Mouse (Mus musculus) urinary bladder, postnatal 10 days (tissue): ENCODE measurements around the gene Hacd3.
"Not testable (repeated sequence)": the region's sequence is repeated elsewhere in the genome, so short reads cannot be mapped to it uniquely, and the experiment has no call there.

Experiments
- DNase-seq: peaks from one replicate; pipeline ENCODE4 v3.0.0; 2022; ENCODE audit warnings: low spot score

Gene Hacd3

GRCm38 (mm10) chr9:65020991-65021886, at the start of gene Hacd3:
Hacd3 (minus strand) TSS chr9:65021693.
- DNase-seq: peak; percentile 62

GRCm38 (mm10) chr9:65070587-65070986, 49.1 kb upstream of the Hacd3 start:
- DNase-seq: no peak

GRCm38 (mm10) chr9:65064251-65064650, 42.8 kb upstream of the Hacd3 start:
- DNase-seq: no peak

GRCm38 (mm10) chr9:65050981-65051380, 29.5 kb upstream of the Hacd3 start:
- DNase-seq: no peak

- DNase-seq: no peak
Observed at GRCm38 (mm10) chr9:65049422-65049821, 27.9 kb upstream of the Hacd3 start.

GRCm38 (mm10) chr9:65046993-65047392, 25.5 kb upstream of the Hacd3 start:
- DNase-seq: no peak

GRCm38 (mm10) chr9:65041430-65041829, 19.9 kb upstream of the Hacd3 start:
- DNase-seq: no peak

- no peak for DNase-seq
Observed at GRCm38 (mm10) chr9:65036861-65037260, 15.4 kb upstream of the Hacd3 start.

GRCm38 (mm10) chr9:65036456-65036855, 15.0 kb upstream of the Hacd3 start:
- DNase-seq: no peak

- DNase-seq: peak; percentile 72
Observed at GRCm38 (mm10) chr9:65032269-65033108, 11.0 kb upstream of the Hacd3 start, which contains the start of gene Dpp8. Dpp8 (plus strand) TSS chr9:65032414.

- no peak for DNase-seq
Observed at GRCm38 (mm10) chr9:65031894-65032268, 10.4 kb upstream of the Hacd3 start.

- not testable (repeated sequence) for DNase-seq
Observed at GRCm38 (mm10) chr9:65031355-65031754, 9.9 kb upstream of the Hacd3 start.

GRCm38 (mm10) chr9:65028313-65028712, 6.8 kb upstream of the Hacd3 start:
- no peak for DNase-seq

- no peak for DNase-seq
Observed at GRCm38 (mm10) chr9:65027241-65027640, 5.7 kb upstream of the Hacd3 start.

- DNase-seq: no peak
Observed at GRCm38 (mm10) chr9:65023447-65023846, 2.0 kb upstream of the Hacd3 start.

GRCm38 (mm10) chr9:65022580-65023135, 1.2 kb upstream of the Hacd3 start:
- no peak for DNase-seq

- DNase-seq: no peak
Observed at GRCm38 (mm10) chr9:65021887-65022579, 540 bp upstream of the Hacd3 start.

- DNase-seq: no peak
Observed at GRCm38 (mm10) chr9:65020128-65020527, 1.4 kb downstream of the Hacd3 start.

- no peak for DNase-seq
Observed at GRCm38 (mm10) chr9:65019146-65019545, 2.3 kb downstream of the Hacd3 start.

GRCm38 (mm10) chr9:65018588-65019121, 2.8 kb downstream of the Hacd3 start:
- no peak for DNase-seq

GRCm38 (mm10) chr9:65017896-65018295, 3.6 kb downstream of the Hacd3 start:
- no peak for DNase-seq
